ENCODE assay signal across 28 mouse cellular contexts in genomic region chr6:129747654-129748032, GRCm38 (mm10). TPM values are rescaled to one million over a fixed set of nuclear protein-coding genes. Genes with fewer than 3 reads are reported as not detected.
DNase-seq lines count a peak whose midpoint lies in the region; ATAC-seq lines count a peak whose summit lies in the region.
"Had no signal": no experiment of that assay in that cellular context is flagged by ENCODE, and none has a peak within 500 bp of the region (broad histone marks: within the 10 kb centered on the region; RNA-seq: fewer than 3 reads in every experiment).

No protein-coding gene starts in this region.

- H3K9me3 ChIP-seq in kidney, embryonic 15.5 days (replicated peaks), result no peaks in the 10 kb centered on the region
- H3K9me3 ChIP-seq: embryonic facial prominence, embryonic 15.5 days; hindbrain, embryonic 15.5 days had no signal

- no peak overlapping the region for H3K4me3 ChIP-seq in kidney, embryonic 15.5 days (replicated peaks)
- H3K4me3 ChIP-seq: embryonic facial prominence, embryonic 15.5 days; erythroblast, embryonic 14.5 days; forebrain, embryonic 10.5 days; heart, embryonic 12.5 days; hindbrain, embryonic 15.5 days had no signal

- WGBS in kidney, embryonic 15.5 days, result 68% methylated on average over 3 of the region's 3 CpGs

- H3K36me3 ChIP-seq in kidney, embryonic 15.5 days, result no peaks in the 10 kb centered on the region
- H3K36me3 ChIP-seq: embryonic facial prominence, embryonic 15.5 days; forebrain, embryonic 10.5 days; G1E; heart, embryonic 12.5 days; hindbrain, embryonic 15.5 days had no signal

- H3K4me1 ChIP-seq in kidney, embryonic 15.5 days, result no peaks in the 10 kb centered on the region
- H3K4me1 ChIP-seq: embryonic facial prominence, embryonic 15.5 days; forebrain, embryonic 10.5 days; heart, embryonic 12.5 days; hindbrain, embryonic 15.5 days had no signal

- DNase-seq in CD4-positive helper T cell, adult 2 months (ENCODE audit: low read depth, low spot score), result peak; percentile 51
- DNase-seq in kidney, postnatal 25 days, result no peak
- DNase-seq in frontal cortex, postnatal 14 days (ENCODE audit: low spot score in 2 of 2), result no peak
- no peak for DNase-seq in MN1 (ENCODE audit: low spot score)
- DNase-seq: adrenal gland, postnatal 14 days; cerebellum, adult 2 months; cerebellum, postnatal 10 days; embryo, embryonic 11 days; gastrocnemius, postnatal 10 days had no signal

- ATAC-seq in common myeloid progenitor, adult 5-6 weeks (replicated peaks; ENCODE audit: low read depth, poor library complexity, severe bottlenecking), result peak; percentile 58
- ATAC-seq in megakaryocyte progenitor cell, adult 5-6 weeks (replicated peaks; ENCODE audit: poor library complexity), result peak; percentile 37
- 0 out of 2 replicates have a peak, but pooled peaks have one; percentile 26 for ATAC-seq in neutrophil, adult 5-6 weeks (ENCODE audit: extremely low read depth, insufficient number of reproducible peaks, low FRiP score, poor library complexity, severe bottlenecking)
- ATAC-seq in kidney, embryonic 15.5 days (replicated peaks; ENCODE audit: low FRiP score), result no peak
- ATAC-seq: forebrain, embryonic 14.5 days had no signal

- H3K27me3 ChIP-seq in kidney, embryonic 15.5 days, result no peaks in the 10 kb centered on the region
- H3K27me3 ChIP-seq: embryonic facial prominence, embryonic 15.5 days; heart, embryonic 12.5 days; hindbrain, embryonic 15.5 days had no signal

- no peak overlapping the region for H3K27ac ChIP-seq in kidney, embryonic 15.5 days
- H3K27ac ChIP-seq: embryonic facial prominence, embryonic 15.5 days; forebrain, embryonic 10.5 days; hindbrain, embryonic 15.5 days had no signal

- H3K4me2 ChIP-seq in kidney, embryonic 15.5 days, result no peak overlapping the region
- H3K4me2 ChIP-seq: embryonic facial prominence, embryonic 15.5 days; heart, embryonic 12.5 days; hindbrain, embryonic 15.5 days had no signal

- H3K9ac ChIP-seq in kidney, embryonic 15.5 days, result no peak overlapping the region
- H3K9ac ChIP-seq: embryonic facial prominence, embryonic 15.5 days; heart, embryonic 12.5 days; hindbrain, embryonic 15.5 days had no signal

RNA-seq across cellular contexts. Expression of gene Klri2, which starts 7.4 kb away (rescaled TPM):
- total RNA-seq in common myeloid progenitor, adult 5-6 weeks (2017), result 0.09 TPM in 1 of 2 replicates, not detected in the other
- 0.15 TPM in 1 of 2 replicates, not detected in the other for total RNA-seq in megakaryocyte progenitor cell, adult 5-6 weeks (2015)
- total RNA-seq in megakaryocyte progenitor cell, adult 5-6 weeks (2017), result under 0.01 TPM in 1 of 2 replicates, not detected in the other
- total RNA-seq in neutrophil, adult 5-6 weeks (2017), result 1.2 and 1.6 TPM in 2 replicates
- polyA plus RNA-seq in kidney, embryonic 15.5 days (2015; fragmentation: Nextera tagmentation; extraction: Ambion mirVana), result not detected in 2 replicates
- total RNA-seq: adrenal gland, postnatal 14 days; gastrocnemius, postnatal 10 days; gastrocnemius, postnatal 4 days; heart, adult 8-10 months; heart, postnatal 25 days had no signal
- polyA plus RNA-seq: activated CD4-positive, CD25-positive, alpha-beta regulatory T cell, adult 4 months; cerebellum, adult 2 months; embryonic facial prominence, embryonic 11.5 days; embryonic facial prominence, embryonic 15.5 days; erythroblast, embryonic 14.5 days; forebrain, embryonic 10.5 days; forebrain, embryonic 14.5 days; G1E; heart, embryonic 12.5 days; hindbrain, embryonic 11.5 days; hindbrain, embryonic 15.5 days had no signal

RNA-seq across cellular contexts. Expression of gene Klri1, which starts 30.7 kb away (rescaled TPM):
- total RNA-seq in common myeloid progenitor, adult 5-6 weeks (2017), result not detected in 2 replicates
- total RNA-seq in megakaryocyte progenitor cell, adult 5-6 weeks (2015), result not detected in 2 replicates
- not detected in 2 replicates for total RNA-seq in megakaryocyte progenitor cell, adult 5-6 weeks (2017)
- total RNA-seq in neutrophil, adult 5-6 weeks (2017), result not detected in 2 replicates
- 0.26 TPM in 1 of 2 replicates, not detected in the other for polyA plus RNA-seq in kidney, embryonic 15.5 days (2015; fragmentation: Nextera tagmentation; extraction: Ambion mirVana)
- total RNA-seq: adrenal gland, adult 18-20 months; adrenal gland, postnatal 14 days; G1E; gastrocnemius, postnatal 10 days; gastrocnemius, postnatal 4 days; heart, adult 8-10 months; heart, postnatal 25 days had no signal
- polyA plus RNA-seq: activated CD4-positive, CD25-positive, alpha-beta regulatory T cell, adult 4 months; cerebellum, adult 2 months; embryonic facial prominence, embryonic 11.5 days; embryonic facial prominence, embryonic 15.5 days; erythroblast, embryonic 14.5 days; forebrain, embryonic 10.5 days; forebrain, embryonic 14.5 days; G1E; heart, embryonic 12.5 days; heart, embryonic 16.5 days; hindbrain, embryonic 11.5 days had no signal

RNA-seq across cellular contexts. Expression of gene Gm156, which starts 36.4 kb away (rescaled TPM):
- total RNA-seq in common myeloid progenitor, adult 5-6 weeks (2017), result not detected in 2 replicates
- total RNA-seq in megakaryocyte progenitor cell, adult 5-6 weeks (2015), result not detected in 2 replicates
- not detected in 2 replicates for total RNA-seq in megakaryocyte progenitor cell, adult 5-6 weeks (2017)
- not detected in 2 replicates for total RNA-seq in neutrophil, adult 5-6 weeks (2017)
- polyA plus RNA-seq in kidney, embryonic 15.5 days (2015; fragmentation: Nextera tagmentation; extraction: Ambion mirVana), result not detected in 2 replicates
- total RNA-seq: adrenal gland, adult 18-20 months; adrenal gland, postnatal 14 days; G1E; gastrocnemius, postnatal 10 days; gastrocnemius, postnatal 4 days; heart, adult 8-10 months; heart, postnatal 25 days had no signal
- polyA plus RNA-seq: activated CD4-positive, CD25-positive, alpha-beta regulatory T cell, adult 4 months; cerebellum, adult 2 months; embryonic facial prominence, embryonic 11.5 days; embryonic facial prominence, embryonic 15.5 days; erythroblast, embryonic 14.5 days; forebrain, embryonic 10.5 days; forebrain, embryonic 14.5 days; G1E; heart, embryonic 12.5 days; heart, embryonic 16.5 days; hindbrain, embryonic 11.5 days; hindbrain, embryonic 15.5 days had no signal
